Mouse (Mus musculus): ENCODE results near the gene Aqp7. TPM values are rescaled to one million over a fixed set of nuclear protein-coding genes. Genes with fewer than 3 reads are reported as not detected.

Aqp7 gene
- polyA plus RNA-seq, 1 experiment from 2014 or later, result 0.53 TPM

DNA sequence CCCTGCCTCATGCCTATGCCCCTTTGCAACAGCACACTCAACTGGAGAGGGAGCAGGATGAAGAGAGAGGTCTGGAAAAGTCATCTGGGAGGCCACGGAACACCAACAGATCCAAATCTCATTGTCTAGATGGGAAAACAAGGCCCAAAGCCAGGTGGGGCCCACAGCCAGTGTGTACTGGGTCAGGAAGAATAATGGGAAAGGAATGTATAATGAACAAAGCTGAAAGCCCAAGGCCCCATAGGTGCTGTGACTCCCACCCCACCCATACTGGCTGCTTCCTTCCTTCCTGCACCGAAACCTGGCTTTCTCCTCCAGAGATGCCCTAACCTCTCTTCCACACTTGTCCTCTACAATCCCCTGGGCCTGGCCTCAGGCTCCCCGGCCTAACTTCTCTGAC is 16.7 kb downstream of the Aqp7 start:
- WGBS, result 64% methylated on average over 3 of the region's 3 CpGs
- no peak overlapping the region for H3K9ac ChIP-seq (ENCODE audit: low read depth, low read length)
- H3K27me3 ChIP-seq (ENCODE audit: control insufficient read depth, insufficient read depth, low read length), result no peaks in the 10 kb centered on the region
- no peak overlapping the region for H3K4me3 ChIP-seq (ENCODE audit: low read length)
- no peaks in the 10 kb centered on the region for H3K36me3 ChIP-seq (ENCODE audit: control insufficient read depth, insufficient read depth, low read length)
- H3K27ac ChIP-seq (ENCODE audit: low read depth, low read length), result no peak overlapping the region
- H3K9me3 ChIP-seq (ENCODE audit: control insufficient read depth, low read length), result no peaks in the 10 kb centered on the region
- H3K4me1 ChIP-seq (ENCODE audit: control insufficient read depth, insufficient read depth, low read length), result 0 out of 2 replicates have a peak, but pooled peaks cover 3% of the 10 kb centered on the region
- ATAC-seq (ENCODE audit: low FRiP score, low TSS enrichment), result no peak
- no peak overlapping the region for H3K4me2 ChIP-seq (replicated peaks; ENCODE audit: low read depth, low read length)

DNA sequence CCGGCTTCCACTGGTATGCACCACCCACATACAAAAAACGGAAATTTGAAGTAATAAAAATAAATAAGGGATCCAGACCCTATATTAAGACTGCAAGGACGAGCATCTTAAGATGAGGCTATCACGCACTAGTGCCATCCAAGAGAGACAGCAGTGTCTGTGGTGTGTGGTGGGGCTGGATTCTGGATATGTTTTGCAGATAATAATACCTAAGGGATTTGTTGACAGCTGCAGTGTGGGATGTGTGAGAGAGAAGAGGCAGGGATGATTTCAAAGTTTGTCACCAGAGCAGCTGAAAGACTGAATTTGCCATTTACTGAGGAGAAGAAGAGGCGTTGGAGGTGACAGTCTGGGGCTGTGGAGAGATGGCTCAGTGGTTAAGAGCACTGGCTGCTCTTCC is 18.6 kb downstream of the Aqp7 start:
- Histone ChIP-seq H3K9ac (ENCODE audit: low read depth, low read length) (no peak overlapping the region), H3K27ac (ENCODE audit: low read depth, low read length) (no peak overlapping the region), H3K9me3 (ENCODE audit: control insufficient read depth, low read length) (no peaks in the 10 kb centered on the region), H3K4me2 (replicated peaks; ENCODE audit: low read depth, low read length) (no peak overlapping the region), H3K4me3 (ENCODE audit: low read length) (no peak overlapping the region), H3K4me1 (ENCODE audit: control insufficient read depth, insufficient read depth, low read length) (0 out of 2 replicates have a peak, but pooled peaks cover 3% of the 10 kb centered on the region), H3K27me3 (ENCODE audit: control insufficient read depth, insufficient read depth, low read length) (no peaks in the 10 kb centered on the region), H3K36me3 (ENCODE audit: control insufficient read depth, insufficient read depth, low read length) (peaks cover 10% of the 10 kb centered on the region; the same call in 1 of the 2 replicates)
- no peak for ATAC-seq (ENCODE audit: low FRiP score, low TSS enrichment)
- 92% methylated on average over 5 of the region's 5 CpGs for WGBS

GRCm38 (mm10) chr4:41028272-41028671 is 19.7 kb downstream of the Aqp7 start:
- Histone ChIP-seq H3K4me3 (ENCODE audit: low read length) (no peak overlapping the region), H3K36me3 (ENCODE audit: control insufficient read depth, insufficient read depth, low read length) (peaks cover 21% of the 10 kb centered on the region), H3K27ac (ENCODE audit: low read depth, low read length) (no peak overlapping the region), H3K4me2 (replicated peaks; ENCODE audit: low read depth, low read length) (no peak overlapping the region), H3K9me3 (ENCODE audit: control insufficient read depth, low read length) (no peaks in the 10 kb centered on the region), H3K27me3 (ENCODE audit: control insufficient read depth, insufficient read depth, low read length) (no peaks in the 10 kb centered on the region), H3K9ac (ENCODE audit: low read depth, low read length) (no peak overlapping the region), H3K4me1 (ENCODE audit: control insufficient read depth, insufficient read depth, low read length) (0 out of 2 replicates have a peak, but pooled peaks cover 3% of the 10 kb centered on the region)
- ATAC-seq (ENCODE audit: low FRiP score, low TSS enrichment), result no peak
- WGBS, result 81% methylated on average over 4 of the region's 4 CpGs

DNA sequence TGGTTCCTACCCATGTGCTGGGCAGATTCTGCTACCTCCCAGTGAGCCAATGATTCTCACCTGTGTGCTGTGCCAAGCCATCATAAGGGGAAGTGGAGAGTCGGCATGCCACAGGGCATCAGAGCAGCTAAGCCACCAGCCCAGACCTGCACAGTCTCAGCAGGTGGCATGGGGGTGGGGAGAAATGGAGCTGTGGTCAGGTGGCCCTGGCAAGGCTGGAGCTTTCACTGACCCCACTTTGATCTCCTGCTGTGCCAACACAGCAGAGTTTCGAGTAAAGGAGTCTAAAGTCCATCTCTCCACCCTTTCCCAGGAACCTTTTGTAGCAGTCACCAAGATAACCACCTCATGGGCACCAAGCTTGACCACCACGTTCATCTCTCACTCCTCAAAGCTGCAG is 20.1 kb downstream of the Aqp7 start:
- no peak overlapping the region for H3K27ac ChIP-seq (ENCODE audit: low read depth, low read length)
- no peaks in the 10 kb centered on the region for H3K27me3 ChIP-seq (ENCODE audit: control insufficient read depth, insufficient read depth, low read length)
- H3K9ac ChIP-seq (ENCODE audit: low read depth, low read length), result no peak overlapping the region
- no peak overlapping the region for H3K4me3 ChIP-seq (ENCODE audit: low read length)
- no peak for ATAC-seq (ENCODE audit: low FRiP score, low TSS enrichment)
- 0 out of 2 replicates have a peak, but pooled peaks cover 3% of the 10 kb centered on the region for H3K4me1 ChIP-seq (ENCODE audit: control insufficient read depth, insufficient read depth, low read length)
- peaks cover 24% of the 10 kb centered on the region for H3K36me3 ChIP-seq (ENCODE audit: control insufficient read depth, insufficient read depth, low read length)
- no peak overlapping the region for H3K4me2 ChIP-seq (replicated peaks; ENCODE audit: low read depth, low read length)
- WGBS, result 92% methylated on average over 3 of the region's 3 CpGs
- no peaks in the 10 kb centered on the region for H3K9me3 ChIP-seq (ENCODE audit: control insufficient read depth, low read length)

GRCm38 (mm10) chr4:41026086-41026787 is 21.7 kb downstream of the Aqp7 start:
- Histone ChIP-seq H3K4me2 (replicated peaks; ENCODE audit: low read depth, low read length) (no peak overlapping the region), H3K9ac (ENCODE audit: low read depth, low read length) (no peak overlapping the region), H3K27ac (ENCODE audit: low read depth, low read length) (no peak overlapping the region), H3K36me3 (ENCODE audit: control insufficient read depth, insufficient read depth, low read length) (peaks cover 37% of the 10 kb centered on the region), H3K27me3 (ENCODE audit: control insufficient read depth, insufficient read depth, low read length) (no peaks in the 10 kb centered on the region), H3K9me3 (ENCODE audit: control insufficient read depth, low read length) (no peaks in the 10 kb centered on the region), H3K4me3 (ENCODE audit: low read length) (no peak overlapping the region), H3K4me1 (ENCODE audit: control insufficient read depth, insufficient read depth, low read length) (0 out of 2 replicates have a peak, but pooled peaks cover under 1% of the 10 kb centered on the region)
- 48% methylated on average over 8 of the region's 8 CpGs for WGBS
- ATAC-seq (ENCODE audit: low FRiP score, low TSS enrichment), result no peak

DNA sequence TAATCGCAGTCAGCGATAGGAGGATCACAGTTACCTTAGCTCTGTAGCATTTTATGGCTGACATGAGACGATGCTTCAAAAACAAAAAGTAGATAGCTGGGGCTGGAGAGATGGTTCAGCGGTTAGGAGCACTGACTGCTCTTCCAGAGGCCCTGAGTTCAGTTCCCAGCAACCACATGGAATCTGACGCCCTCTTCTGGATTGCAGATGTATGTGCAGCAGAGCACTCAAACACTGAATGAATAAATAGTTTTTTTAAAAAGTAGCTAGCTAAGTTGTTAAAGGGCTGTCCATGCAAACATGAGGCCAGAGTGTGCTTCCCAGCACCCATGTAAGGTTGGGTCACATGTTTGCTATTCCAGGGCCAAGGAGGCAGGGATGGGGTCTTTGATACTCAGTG is 26.8 kb downstream of the Aqp7 start:
- Histone ChIP-seq H3K27ac (ENCODE audit: low read depth, low read length) (no peak overlapping the region), H3K9me3 (ENCODE audit: control insufficient read depth, low read length) (no peaks in the 10 kb centered on the region), H3K9ac (ENCODE audit: low read depth, low read length) (no peak overlapping the region), H3K36me3 (ENCODE audit: control insufficient read depth, insufficient read depth, low read length) (peaks cover 63% of the 10 kb centered on the region), H3K4me2 (replicated peaks; ENCODE audit: low read depth, low read length) (no peak overlapping the region), H3K4me3 (ENCODE audit: low read length) (no peak overlapping the region), H3K27me3 (ENCODE audit: control insufficient read depth, insufficient read depth, low read length) (no peaks in the 10 kb centered on the region), H3K4me1 (ENCODE audit: control insufficient read depth, insufficient read depth, low read length) (no peaks in the 10 kb centered on the region)
- ATAC-seq (ENCODE audit: low FRiP score, low TSS enrichment), result no peak
- WGBS, result 88% methylated on average over 5 of the region's 5 CpGs

DNA sequence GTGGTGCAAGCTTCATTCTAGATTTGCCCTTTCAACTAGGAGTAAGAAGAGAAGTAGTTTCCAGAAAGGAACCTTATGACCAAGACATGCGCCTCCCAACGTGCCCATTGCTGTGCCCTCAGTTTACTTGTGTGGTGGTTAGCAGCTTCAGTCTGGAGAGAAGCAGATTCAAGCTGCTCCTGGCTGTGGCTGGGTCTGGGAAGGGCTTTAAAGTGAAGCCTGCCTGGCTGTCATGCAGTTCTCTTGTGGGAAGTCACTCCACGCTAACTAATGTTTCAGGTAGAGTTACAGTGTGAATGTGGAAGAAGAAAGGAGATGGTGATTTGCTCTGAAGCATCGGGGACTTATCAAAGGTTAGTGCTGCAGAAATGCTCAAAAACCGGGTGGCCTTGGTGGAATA is 32.1 kb downstream of the Aqp7 start:
- whole genome bisulfite sequencing, result 93% methylated on average over 5 of the region's 5 CpGs
- H3K27me3 ChIP-seq (ENCODE audit: control insufficient read depth, insufficient read depth, low read length), result no peaks in the 10 kb centered on the region
- no peak for ATAC-seq (ENCODE audit: low FRiP score, low TSS enrichment)
- H3K4me2 ChIP-seq (replicated peaks; ENCODE audit: low read depth, low read length), result no peak overlapping the region
- no peak overlapping the region for H3K9ac ChIP-seq (ENCODE audit: low read depth, low read length)
- peaks cover 72% of the 10 kb centered on the region for H3K36me3 ChIP-seq (ENCODE audit: control insufficient read depth, insufficient read depth, low read length)
- H3K9me3 ChIP-seq (ENCODE audit: control insufficient read depth, low read length), result no peaks in the 10 kb centered on the region
- no peak overlapping the region for H3K27ac ChIP-seq (ENCODE audit: low read depth, low read length)
- no peak overlapping the region for H3K4me3 ChIP-seq (ENCODE audit: low read length)
- H3K4me1 ChIP-seq (ENCODE audit: control insufficient read depth, insufficient read depth, low read length), result no peaks in the 10 kb centered on the region

- ATAC-seq (ENCODE audit: low FRiP score, low TSS enrichment), result no peak
- H3K4me3 ChIP-seq (ENCODE audit: low read length), result no peak overlapping the region
- H3K27ac ChIP-seq (ENCODE audit: low read depth, low read length), result no peak overlapping the region
- H3K4me2 ChIP-seq (replicated peaks; ENCODE audit: low read depth, low read length), result no peak overlapping the region
- H3K9ac ChIP-seq (ENCODE audit: low read depth, low read length), result no peak overlapping the region
- H3K36me3 ChIP-seq (ENCODE audit: control insufficient read depth, insufficient read depth, low read length), result peaks cover 79% of the 10 kb centered on the region
- H3K9me3 ChIP-seq (ENCODE audit: control insufficient read depth, low read length), result no peaks in the 10 kb centered on the region
- no peaks in the 10 kb centered on the region for H3K4me1 ChIP-seq (ENCODE audit: control insufficient read depth, insufficient read depth, low read length)
- no peaks in the 10 kb centered on the region for H3K27me3 ChIP-seq (ENCODE audit: control insufficient read depth, insufficient read depth, low read length)
- WGBS, result 91% methylated on average over 3 of the region's 3 CpGs
Measured at GRCm38 (mm10) chr4:41013351-41013750, 34.6 kb downstream of the Aqp7 start.

- Histone ChIP-seq H3K4me2 (replicated peaks; ENCODE audit: low read depth, low read length) (no peak overlapping the region), H3K27ac (ENCODE audit: low read depth, low read length) (no peak overlapping the region), H3K4me3 (ENCODE audit: low read length) (no peak overlapping the region), H3K4me1 (ENCODE audit: control insufficient read depth, insufficient read depth, low read length) (no peaks in the 10 kb centered on the region), H3K9ac (ENCODE audit: low read depth, low read length) (no peak overlapping the region), H3K9me3 (ENCODE audit: control insufficient read depth, low read length) (no peaks in the 10 kb centered on the region), H3K27me3 (ENCODE audit: control insufficient read depth, insufficient read depth, low read length) (no peaks in the 10 kb centered on the region), H3K36me3 (ENCODE audit: control insufficient read depth, insufficient read depth, low read length) (peaks cover 96% of the 10 kb centered on the region)
- ATAC-seq (ENCODE audit: low FRiP score, low TSS enrichment), result no peak
- WGBS, result 90% methylated on average over 9 of the region's 9 CpGs
Measured at GRCm38 (mm10) chr4:41000842-41001639, 46.9 kb downstream of the Aqp7 start.
